26 mouse cellular contexts compared by ENCODE assay signal in the genomic region with DNA sequence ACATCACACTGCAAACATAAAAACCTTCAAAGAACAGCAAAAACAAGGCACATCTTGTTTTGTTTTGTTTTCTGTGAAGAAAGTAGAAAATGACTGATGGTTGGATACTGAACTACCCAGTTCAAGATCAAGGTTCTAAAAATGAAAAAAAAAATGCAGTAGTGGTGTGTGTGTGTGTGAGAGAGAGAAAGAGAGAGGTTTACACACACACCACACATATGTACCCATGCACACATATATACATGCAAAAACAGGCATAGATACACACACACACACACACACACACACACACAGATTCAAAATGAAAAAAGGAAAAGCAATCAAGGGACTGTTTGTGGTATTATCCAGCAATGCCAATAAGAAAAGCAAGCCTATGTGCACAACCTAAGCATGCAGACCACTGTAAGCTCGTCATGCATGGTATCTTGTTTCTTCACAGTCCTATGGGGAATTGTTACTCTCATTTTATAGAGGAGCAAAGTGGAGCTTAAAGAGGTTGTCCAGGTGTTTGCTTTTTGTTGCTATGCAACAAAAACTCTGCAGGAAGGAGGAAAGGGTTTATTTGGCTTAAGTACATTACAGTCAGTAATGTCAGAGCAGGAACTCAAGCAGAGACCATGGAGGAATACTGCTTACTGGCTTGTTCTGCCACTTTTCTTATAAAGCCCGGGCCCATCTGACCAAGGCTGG. TPM values are rescaled to one million over a fixed set of nuclear protein-coding genes. Genes with fewer than 3 reads are reported as not detected.
DNase-seq lines count a peak whose midpoint lies in the region; ATAC-seq and TF ChIP-seq lines count a peak whose summit lies in the region.
"Had no signal": no experiment of that assay in that cellular context is flagged by ENCODE, and none has a peak within 500 bp of the region (broad histone marks: within the 10 kb centered on the region; RNA-seq: fewer than 3 reads in every experiment).

No protein-coding gene starts in this region.

- no peak for TF ChIP-seq POLR2A in limb, embryonic 14.5 days (IDR thresholded peaks at IDR 0.05; ENCODE audit: borderline replicate concordance, extremely low read depth, insufficient read depth, insufficient read length)

- H3K4me3 ChIP-seq in hindbrain, embryonic 16.5 days (ENCODE audit: low read length), result no peak overlapping the region
- no peak overlapping the region for H3K4me3 ChIP-seq in hindbrain, embryonic 11.5 days (ENCODE audit: low read depth, low read length)
- H3K4me3 ChIP-seq in neural tube, embryonic 13.5 days, result no peak overlapping the region
- H3K4me3 ChIP-seq in limb, embryonic 14.5 days (replicated peaks; ENCODE audit: low read length), result no peak overlapping the region
- no peak overlapping the region for H3K4me3 ChIP-seq in heart, embryonic 12.5 days
- H3K4me3 ChIP-seq: embryonic facial prominence, embryonic 13.5 days; heart, embryonic 13.5 days; hindbrain, embryonic 13.5 days had no signal

- H3K27ac ChIP-seq in hindbrain, embryonic 16.5 days (ENCODE audit: low read depth, low read length), result no peak overlapping the region
- no peak overlapping the region for H3K27ac ChIP-seq in hindbrain, embryonic 11.5 days (ENCODE audit: low read depth, low read length)
- H3K27ac ChIP-seq in neural tube, embryonic 13.5 days (replicated peaks), result 0 out of 2 replicates have a peak overlapping the region, but pooled peaks have one; percentile 23
- peak overlapping the region; percentile 63; the same call in 1 of the 2 replicates for H3K27ac ChIP-seq in limb, embryonic 14.5 days (replicated peaks; ENCODE audit: low read depth, low read length)
- no peak overlapping the region for H3K27ac ChIP-seq in heart, embryonic 12.5 days (ENCODE audit: poor library complexity, severe bottlenecking)
- H3K27ac ChIP-seq: embryonic facial prominence, embryonic 13.5 days; heart, embryonic 13.5 days; hindbrain, embryonic 13.5 days; hindbrain, postnatal 0 days had no signal

- DNase-seq in hindbrain, embryonic 11.5 days (ENCODE audit: low spot score), result no peak
- no peak for DNase-seq in neural tube, embryonic 10.5 days (ENCODE audit: extremely low spot score, low spot score)
- peak; percentile 59 for DNase-seq in limb, embryonic 14.5 days (ENCODE audit: low spot score)
- DNase-seq: adrenal gland, postnatal 14 days; B cell, adult 2 months; cerebellum, adult 11 months; cerebellum, adult 2 months; cerebellum, adult 9-11 months; cerebellum, postnatal 25 days; forebrain, postnatal 0 days; gastrocnemius, postnatal 25 days; heart, adult 18-20 months had no signal

- H3K36me3 ChIP-seq in hindbrain, embryonic 16.5 days (ENCODE audit: control insufficient read depth, insufficient read depth, low read length), result no peaks in the 10 kb centered on the region; the same call in none of the 2 replicates
- H3K36me3 ChIP-seq in hindbrain, embryonic 11.5 days (ENCODE audit: control insufficient read depth, insufficient read depth, low read length), result no peaks in the 10 kb centered on the region
- H3K36me3 ChIP-seq in neural tube, embryonic 13.5 days, result peaks cover 4% of the 10 kb centered on the region; the same call in 1 of the 2 replicates
- no peaks in the 10 kb centered on the region for H3K36me3 ChIP-seq in limb, embryonic 14.5 days (ENCODE audit: control insufficient read depth, insufficient read depth, low read length)
- H3K36me3 ChIP-seq in heart, embryonic 12.5 days, result peaks cover 7% of the 10 kb centered on the region

- H3K27me3 ChIP-seq in hindbrain, embryonic 16.5 days (replicated peaks; ENCODE audit: control insufficient read depth, insufficient read depth, low read length), result no peaks in the 10 kb centered on the region
- H3K27me3 ChIP-seq in hindbrain, embryonic 11.5 days (ENCODE audit: control insufficient read depth, insufficient read depth, low read length), result no peaks in the 10 kb centered on the region
- H3K27me3 ChIP-seq in neural tube, embryonic 13.5 days, result no peaks in the 10 kb centered on the region
- no peaks in the 10 kb centered on the region for H3K27me3 ChIP-seq in limb, embryonic 14.5 days (ENCODE audit: control insufficient read depth, insufficient read depth, low read length)
- no peaks in the 10 kb centered on the region for H3K27me3 ChIP-seq in heart, embryonic 12.5 days (replicated peaks)
- H3K27me3 ChIP-seq: CH12.LX; embryonic facial prominence, embryonic 13.5 days; heart, embryonic 13.5 days; hindbrain, embryonic 13.5 days; Patski had no signal

- no peaks in the 10 kb centered on the region for H3K4me1 ChIP-seq in hindbrain, embryonic 16.5 days (ENCODE audit: control insufficient read depth, insufficient read depth, low read depth, low read length)
- no peaks in the 10 kb centered on the region for H3K4me1 ChIP-seq in hindbrain, embryonic 11.5 days (replicated peaks; ENCODE audit: control insufficient read depth, insufficient read depth, low read length)
- 0 out of 2 replicates have a peak, but pooled peaks cover 8% of the 10 kb centered on the region for H3K4me1 ChIP-seq in neural tube, embryonic 13.5 days (replicated peaks)
- peaks cover 12% of the 10 kb centered on the region for H3K4me1 ChIP-seq in limb, embryonic 14.5 days (ENCODE audit: control insufficient read depth, insufficient read depth, low read length)
- H3K4me1 ChIP-seq in heart, embryonic 12.5 days (replicated peaks), result no peaks in the 10 kb centered on the region

- no peak overlapping the region for H3K4me2 ChIP-seq in hindbrain, embryonic 16.5 days (ENCODE audit: low read length)
- H3K4me2 ChIP-seq in hindbrain, embryonic 11.5 days (replicated peaks; ENCODE audit: low read depth, low read length), result no peak overlapping the region
- H3K4me2 ChIP-seq in neural tube, embryonic 13.5 days, result no peak overlapping the region
- H3K4me2 ChIP-seq in limb, embryonic 14.5 days (replicated peaks; ENCODE audit: low read depth, low read length, severe bottlenecking), result no peak overlapping the region
- H3K4me2 ChIP-seq in heart, embryonic 12.5 days, result no peak overlapping the region
- H3K4me2 ChIP-seq: embryonic facial prominence, embryonic 13.5 days; heart, embryonic 13.5 days; hindbrain, embryonic 13.5 days had no signal

- 0 out of 2 replicates have a peak, but pooled peaks have one; percentile 17 for ATAC-seq in hindbrain, embryonic 16.5 days
- ATAC-seq in hindbrain, embryonic 11.5 days (ENCODE audit: low FRiP score), result no peak
- ATAC-seq in neural tube, embryonic 13.5 days (ENCODE audit: low read depth), result no peak
- peak; percentile 93 for ATAC-seq in limb, embryonic 14.5 days (ENCODE audit: low FRiP score, low read depth)
- ATAC-seq in heart, embryonic 12.5 days (ENCODE audit: insufficient number of reproducible peaks, low FRiP score), result no peak
- ATAC-seq in inflammation-experienced regulatory T-cells, adult 6 months, result no peak
- ATAC-seq: forebrain, embryonic 14.5 days; forebrain, postnatal 0 days; hindbrain, postnatal 0 days; Patski had no signal

- H3K9me3 ChIP-seq in hindbrain, embryonic 16.5 days (ENCODE audit: control insufficient read depth, low read length), result no peaks in the 10 kb centered on the region
- no peaks in the 10 kb centered on the region for H3K9me3 ChIP-seq in hindbrain, embryonic 11.5 days (ENCODE audit: control insufficient read depth, low read length)
- no peaks in the 10 kb centered on the region for H3K9me3 ChIP-seq in neural tube, embryonic 13.5 days
- H3K9me3 ChIP-seq in limb, embryonic 14.5 days (ENCODE audit: control insufficient read depth, low read length), result peaks cover 5% of the 10 kb centered on the region; the same call in 1 of the 2 replicates
- H3K9me3 ChIP-seq in heart, embryonic 12.5 days (replicated peaks), result 0 out of 2 replicates have a peak, but pooled peaks cover 5% of the 10 kb centered on the region
- H3K9me3 ChIP-seq: G1E; heart, embryonic 13.5 days; hindbrain, embryonic 13.5 days had no signal

- WGBS in hindbrain, embryonic 16.5 days, result 79% methylated on average over 2 of the region's 2 CpGs
- WGBS in hindbrain, embryonic 11.5 days, result 84% methylated on average over 2 of the region's 2 CpGs
- WGBS in neural tube, embryonic 13.5 days, result 75% methylated on average over 2 of the region's 2 CpGs
- WGBS in limb, embryonic 14.5 days, result 26% methylated on average over 2 of the region's 2 CpGs
- WGBS in heart, embryonic 12.5 days, result 82% methylated on average over 2 of the region's 2 CpGs

- H3K9ac ChIP-seq in hindbrain, embryonic 16.5 days (ENCODE audit: low read depth, low read length), result no peak overlapping the region
- H3K9ac ChIP-seq in hindbrain, embryonic 11.5 days (ENCODE audit: low read depth, low read length), result no peak overlapping the region
- no peak overlapping the region for H3K9ac ChIP-seq in neural tube, embryonic 13.5 days
- no peak overlapping the region for H3K9ac ChIP-seq in limb, embryonic 14.5 days (ENCODE audit: low read depth, low read length, severe bottlenecking)
- no peak overlapping the region for H3K9ac ChIP-seq in heart, embryonic 12.5 days
- H3K9ac ChIP-seq: embryonic facial prominence, embryonic 13.5 days; forebrain, postnatal 0 days; heart, embryonic 13.5 days; hindbrain, embryonic 13.5 days had no signal

RNA-seq across cellular contexts. Expression of a gene that starts 49.8 kb away (rescaled TPM):
- 51.7 TPM in 2 replicates for polyA plus RNA-seq in hindbrain, embryonic 16.5 days (2015; fragmentation: Nextera tagmentation; extraction: Ambion mirVana)
- polyA plus RNA-seq in hindbrain, embryonic 11.5 days (2014; fragmentation: Nextera tagmentation; extraction: Ambion mirVana), result 78.3 and 81.3 TPM in 2 replicates
- polyA plus RNA-seq in neural tube, embryonic 13.5 days (2015; fragmentation: Nextera tagmentation; extraction: Ambion mirVana), result 66.9 and 68.0 TPM in 2 replicates
- polyA plus RNA-seq in limb, embryonic 14.5 days (2012; rRNA removed), result 21.4 and 30.6 TPM in 2 replicates
- 64.2 and 65.8 TPM in 2 replicates for polyA plus RNA-seq in limb, embryonic 14.5 days (2014; fragmentation: Nextera tagmentation; extraction: Ambion mirVana)
- 56.6 and 61.7 TPM in 2 replicates for polyA plus RNA-seq in heart, embryonic 12.5 days (2016; fragmentation: Nextera tagmentation; extraction: Ambion mirVana)
- polyA plus RNA-seq in inflammation-experienced regulatory T-cells, adult 6 months (2017; shearing (Covaris generic)), result 100 to 1,000 TPM in 2 of 3 experiments, 10 to 100 TPM in 1; 99.3 to 112 (median 103) TPM

RNA-seq across cellular contexts. Expression of a gene that starts 57.5 kb away (rescaled TPM):
- polyA plus RNA-seq in hindbrain, embryonic 16.5 days (2015; fragmentation: Nextera tagmentation; extraction: Ambion mirVana), result 0.13 and 0.16 TPM in 2 replicates
- 0.05 and 0.08 TPM in 2 replicates for polyA plus RNA-seq in hindbrain, embryonic 11.5 days (2014; fragmentation: Nextera tagmentation; extraction: Ambion mirVana)
- not detected in 2 replicates for polyA plus RNA-seq in neural tube, embryonic 13.5 days (2015; fragmentation: Nextera tagmentation; extraction: Ambion mirVana)
- polyA plus RNA-seq in limb, embryonic 14.5 days (2012; rRNA removed), result 0.01 and 0.03 TPM in 2 replicates
- polyA plus RNA-seq in limb, embryonic 14.5 days (2014; fragmentation: Nextera tagmentation; extraction: Ambion mirVana), result not detected in 2 replicates
- 0.10 and 0.15 TPM in 2 replicates for polyA plus RNA-seq in heart, embryonic 12.5 days (2016; fragmentation: Nextera tagmentation; extraction: Ambion mirVana)
- polyA plus RNA-seq in inflammation-experienced regulatory T-cells, adult 6 months (2017; shearing (Covaris generic)), result not detected
- polyA plus RNA-seq: forebrain, embryonic 11.5 days; forebrain, embryonic 14.5 days; forebrain, postnatal 0 days; G1E; gonadal fat pad, adult 2 months; Patski had no signal

Comparison
In these comparisons a context has a peak if more than half of its experiments do, and no peak if none do; other contexts are left out.
1. ATAC-seq: peak in hindbrain, embryonic 16.5 days (single experiment) and limb, embryonic 14.5 days (single experiment); none in hindbrain, embryonic 11.5 days (single experiment), neural tube, embryonic 13.5 days (single experiment), heart, embryonic 12.5 days (single experiment) and inflammation-experienced regulatory T-cells, adult 6 months (single experiment).
2. H3K27ac ChIP-seq: peak in neural tube, embryonic 13.5 days (single experiment) and limb, embryonic 14.5 days (single experiment); none in hindbrain, embryonic 16.5 days (single experiment), hindbrain, embryonic 11.5 days (single experiment) and heart, embryonic 12.5 days (single experiment).